Mouse (Mus musculus) testis, postnatal 14 days (tissue): ENCODE measurements at regions not wholly inside any gene's neighbourhood (a gene's known extent, or its start where the extent isn't known, plus 50 kb on each side); places are given as distances from the start of the nearest gene placed in this dataset.
A peak's percentile ranks its signal among the peaks of the same experiment; 100 is the strongest.

Experiments
- DNase-seq: peaks from one replicate; pipeline ENCODE4 v3.0.0; 2021; ENCODE audit warnings: low spot score

DNA sequence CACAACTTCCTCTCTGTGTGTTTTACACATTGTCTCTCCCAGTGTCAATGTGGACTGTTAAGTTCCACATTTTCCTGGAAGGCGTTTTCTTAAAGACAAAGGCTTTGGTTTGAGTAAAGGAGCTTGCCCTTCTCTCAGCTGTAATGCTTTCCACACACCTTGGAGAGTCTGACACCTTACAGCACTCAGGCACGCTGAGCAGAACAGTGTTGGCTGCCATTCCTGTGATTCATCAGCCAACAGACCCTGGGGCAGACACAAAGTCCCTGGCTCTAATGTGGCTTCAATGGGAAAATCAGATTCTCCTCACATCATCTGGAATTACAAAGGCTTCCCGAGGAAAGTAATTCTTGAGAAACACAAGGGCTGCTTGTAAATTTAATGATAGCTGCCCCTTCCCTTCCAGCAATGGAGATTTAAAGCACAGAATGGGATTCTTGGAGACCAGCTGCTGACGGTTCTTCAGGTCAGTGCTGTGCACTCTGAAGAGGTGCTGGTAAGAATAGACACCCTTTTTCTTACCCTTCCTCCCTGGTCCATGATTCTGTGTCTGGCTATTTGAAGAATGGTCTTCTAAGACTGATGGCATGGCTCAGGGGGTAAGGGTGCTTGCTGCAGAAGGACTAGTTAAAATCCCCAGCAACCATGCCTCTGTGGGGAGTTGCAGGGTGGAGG is 468.4 kb upstream of the Nr2f2 start:
- no peak for DNase-seq

- no peak for DNase-seq
Observed at GRCm38 (mm10) chr7:70828486-70829195, 462.1 kb upstream of the Nr2f2 start.

GRCm38 (mm10) chr7:70826074-70826473 is 459.5 kb upstream of the Nr2f2 start:
- no peak for DNase-seq

DNA sequence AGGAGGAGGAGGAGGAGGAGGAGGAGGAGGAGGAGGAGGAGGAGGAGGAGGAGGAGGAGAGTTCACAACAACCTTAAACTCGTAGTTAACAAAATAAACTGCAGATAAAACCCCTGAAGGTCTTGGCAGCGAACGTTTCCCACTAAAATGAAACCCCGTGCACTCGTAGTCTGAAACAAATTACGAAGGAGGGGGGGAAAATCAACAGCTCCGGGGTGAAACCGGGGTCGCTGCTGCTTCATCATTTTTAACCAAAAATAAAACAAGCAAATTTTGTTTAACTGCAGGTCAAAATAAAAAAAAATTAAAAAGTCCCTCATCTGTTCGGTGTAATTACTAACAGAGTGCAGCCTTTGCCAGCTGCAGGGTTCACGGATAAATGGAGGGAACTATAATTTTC is 456.5 kb upstream of the Nr2f2 start:
- no peak for DNase-seq

- DNase-seq, result peak; percentile 31
Observed at GRCm38 (mm10) chr7:70822310-70822821, 455.8 kb upstream of the Nr2f2 start.

DNA sequence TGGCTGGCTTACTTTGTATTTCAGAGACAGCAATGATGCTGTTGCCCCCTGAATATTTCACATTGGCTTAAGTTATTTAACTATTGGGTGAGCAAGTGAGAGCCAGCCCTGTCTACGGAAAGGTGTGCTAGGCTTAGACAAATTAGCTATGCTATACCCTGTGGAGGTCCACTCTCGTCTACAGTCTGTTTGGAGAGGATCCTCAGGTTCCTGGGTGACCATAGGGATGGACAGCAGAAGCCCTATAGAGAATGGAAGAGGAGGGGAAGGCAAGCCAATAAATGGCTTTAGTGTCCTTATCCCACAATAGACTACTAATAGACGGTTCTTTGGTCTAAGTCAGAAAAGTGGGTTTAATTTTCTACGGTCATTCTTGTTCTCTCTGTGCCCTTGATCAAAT is 455.3 kb upstream of the Nr2f2 start:
- DNase-seq, result no peak

DNA sequence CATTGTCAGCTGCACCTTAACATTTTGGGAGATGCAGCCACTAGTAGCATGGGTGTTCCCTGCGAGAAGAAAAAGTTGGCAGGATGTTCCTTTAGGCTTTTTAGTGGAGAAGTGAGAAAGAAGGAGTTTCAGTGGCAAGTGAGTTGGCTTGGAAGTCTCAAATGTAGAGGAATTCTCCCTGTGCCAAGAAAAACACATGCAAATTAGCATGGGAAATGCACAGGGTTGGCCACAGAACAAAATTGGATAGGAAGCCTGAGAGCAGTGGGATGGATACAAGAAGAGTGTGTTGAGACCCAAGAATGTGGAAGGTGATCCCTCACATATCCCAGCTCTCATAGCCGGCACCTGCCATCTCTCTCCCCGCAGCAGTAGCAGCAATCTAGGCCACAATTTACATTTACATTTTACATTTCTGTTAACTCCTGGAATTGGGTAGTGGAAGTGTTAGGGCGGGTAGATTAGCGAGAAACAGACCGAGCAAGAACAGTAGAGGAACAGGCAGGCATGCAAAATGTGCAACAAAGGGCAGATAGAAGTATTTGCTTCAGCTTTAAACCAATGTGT is 450.9 kb upstream of the Nr2f2 start:
- DNase-seq, result no peak

DNA sequence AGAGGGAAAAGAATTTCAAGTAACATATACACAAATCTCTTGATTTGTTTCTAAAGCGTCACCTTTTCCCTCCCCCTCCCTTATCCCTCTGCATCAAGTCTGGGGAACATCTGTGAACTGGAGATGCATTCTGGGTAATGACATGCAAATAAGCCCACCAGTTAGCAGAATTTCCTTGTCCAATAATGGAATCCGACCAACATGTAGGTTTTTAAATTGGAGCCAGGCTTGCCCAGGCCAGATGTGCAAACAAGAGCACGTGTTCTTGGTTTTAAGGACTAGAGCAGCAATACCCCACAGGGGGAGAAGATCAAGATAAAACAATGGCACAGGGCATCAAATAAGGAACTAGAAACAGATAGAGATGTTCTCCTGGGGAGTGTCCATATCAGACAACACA is 447.9 kb upstream of the Nr2f2 start:
- DNase-seq, result no peak

DNA sequence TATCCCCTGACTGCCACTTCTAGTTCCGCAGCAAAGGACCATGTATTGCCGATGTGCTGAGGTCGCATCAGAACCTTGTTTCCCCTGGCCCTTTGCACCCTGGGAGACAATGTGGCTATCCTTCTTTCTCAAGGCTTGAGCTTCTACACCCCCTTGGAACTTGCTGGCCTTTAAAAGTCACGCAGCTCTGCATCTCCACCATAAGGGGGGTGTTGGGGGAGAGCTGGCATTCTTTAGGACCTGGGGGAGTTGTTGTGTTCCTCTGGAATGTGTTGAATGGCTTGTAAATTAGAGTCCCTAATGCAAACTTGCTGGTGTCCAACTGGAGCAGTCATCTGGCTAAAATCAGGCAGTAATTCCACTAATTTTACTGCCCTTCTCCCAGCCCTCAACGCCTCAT is 446.6 kb upstream of the Nr2f2 start:
- no peak for DNase-seq

- no peak for DNase-seq
Observed at GRCm38 (mm10) chr7:70810411-70811090, 444.0 kb upstream of the Nr2f2 start.

- DNase-seq, result no peak
Observed at GRCm38 (mm10) chr7:70804281-70804680, 437.7 kb upstream of the Nr2f2 start.

DNA sequence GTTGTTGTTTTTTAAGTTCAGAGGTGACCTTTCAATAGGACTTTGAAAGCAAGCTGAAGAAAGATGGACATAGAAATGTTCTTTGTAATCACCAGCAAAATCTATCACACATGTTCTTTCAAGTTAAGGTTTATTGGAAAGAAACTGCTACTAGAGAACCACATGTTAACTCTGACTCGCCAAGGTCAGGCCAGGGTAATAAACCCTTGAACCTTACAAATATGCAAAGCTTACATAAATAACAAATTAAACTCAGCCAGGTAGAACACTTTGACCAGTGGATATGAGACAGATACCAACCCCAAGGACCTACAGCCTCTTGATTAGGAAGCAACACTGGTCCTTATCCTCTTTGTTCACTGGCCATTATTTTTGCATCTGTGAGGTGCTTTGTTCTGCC is 433.4 kb upstream of the Nr2f2 start:
- DNase-seq, result no peak

DNA sequence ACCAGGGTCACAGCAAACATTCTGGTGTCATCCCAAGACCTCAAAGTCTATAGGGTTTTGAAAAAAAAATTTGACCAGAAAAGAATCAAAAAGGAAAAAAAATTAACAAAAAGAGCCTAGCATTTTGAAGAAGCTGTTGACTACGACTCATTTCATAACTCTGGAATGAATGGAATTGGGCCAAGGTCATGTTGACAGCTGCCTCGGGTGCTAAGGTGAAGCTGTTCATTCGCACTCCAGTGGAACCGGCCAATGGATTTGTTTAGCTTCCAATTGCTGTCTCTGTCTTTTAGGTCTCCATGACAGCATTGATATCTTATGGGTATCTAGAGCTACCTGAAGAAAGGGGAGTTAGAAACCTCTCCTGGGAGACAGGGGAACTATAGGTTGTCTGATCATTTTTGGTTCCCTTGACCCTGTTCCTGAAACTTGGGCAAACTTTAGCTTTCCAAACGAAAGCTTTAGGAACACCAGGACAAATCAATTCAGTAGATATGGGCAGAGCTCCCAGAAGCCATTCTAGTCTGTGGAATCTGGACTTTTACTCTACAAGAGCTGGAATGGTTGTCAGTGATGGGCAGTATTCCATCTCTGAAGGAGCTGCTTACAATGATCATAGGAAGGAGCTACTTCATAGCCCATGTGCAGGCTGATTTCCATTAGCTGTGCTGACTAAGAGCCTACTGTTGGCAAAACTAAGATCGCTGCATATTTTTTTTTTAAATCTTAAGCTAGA is 432.7 kb upstream of the Nr2f2 start:
- no peak for DNase-seq

DNA sequence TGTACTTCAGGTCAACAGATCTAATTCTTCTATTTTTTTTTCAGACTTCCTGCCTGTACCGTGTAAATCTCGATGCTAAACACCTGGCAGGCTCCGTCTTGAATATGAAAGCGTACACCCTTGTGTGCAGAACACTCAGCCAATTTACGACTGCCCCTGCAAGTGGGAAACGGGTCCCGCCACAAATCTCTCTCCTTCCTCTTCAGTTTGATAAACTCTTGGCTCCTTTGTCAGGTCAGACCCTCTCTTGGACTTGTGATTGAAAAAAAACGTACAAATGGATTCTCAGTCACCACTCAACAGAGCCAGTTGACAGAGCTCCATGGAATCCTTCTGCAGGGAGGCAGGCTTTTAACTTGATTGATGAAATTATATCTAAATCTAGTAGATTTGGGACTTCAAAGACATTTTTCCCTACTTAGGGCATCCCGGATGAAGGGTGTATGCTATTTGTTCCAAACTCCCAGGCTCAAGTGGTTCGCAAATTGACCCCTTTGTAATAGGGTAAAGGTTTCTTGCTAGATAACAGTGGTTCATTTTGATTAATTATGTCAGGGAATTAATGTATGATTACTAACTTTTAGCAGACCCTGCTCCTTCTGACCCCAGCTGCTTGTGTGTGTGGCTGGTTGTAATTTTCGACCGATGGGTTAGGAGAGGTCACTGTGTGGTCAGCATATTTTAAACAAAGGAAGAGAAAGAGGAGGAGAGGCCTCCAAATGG is 429.7 kb upstream of the Nr2f2 start:
- DNase-seq, result no peak

DNA sequence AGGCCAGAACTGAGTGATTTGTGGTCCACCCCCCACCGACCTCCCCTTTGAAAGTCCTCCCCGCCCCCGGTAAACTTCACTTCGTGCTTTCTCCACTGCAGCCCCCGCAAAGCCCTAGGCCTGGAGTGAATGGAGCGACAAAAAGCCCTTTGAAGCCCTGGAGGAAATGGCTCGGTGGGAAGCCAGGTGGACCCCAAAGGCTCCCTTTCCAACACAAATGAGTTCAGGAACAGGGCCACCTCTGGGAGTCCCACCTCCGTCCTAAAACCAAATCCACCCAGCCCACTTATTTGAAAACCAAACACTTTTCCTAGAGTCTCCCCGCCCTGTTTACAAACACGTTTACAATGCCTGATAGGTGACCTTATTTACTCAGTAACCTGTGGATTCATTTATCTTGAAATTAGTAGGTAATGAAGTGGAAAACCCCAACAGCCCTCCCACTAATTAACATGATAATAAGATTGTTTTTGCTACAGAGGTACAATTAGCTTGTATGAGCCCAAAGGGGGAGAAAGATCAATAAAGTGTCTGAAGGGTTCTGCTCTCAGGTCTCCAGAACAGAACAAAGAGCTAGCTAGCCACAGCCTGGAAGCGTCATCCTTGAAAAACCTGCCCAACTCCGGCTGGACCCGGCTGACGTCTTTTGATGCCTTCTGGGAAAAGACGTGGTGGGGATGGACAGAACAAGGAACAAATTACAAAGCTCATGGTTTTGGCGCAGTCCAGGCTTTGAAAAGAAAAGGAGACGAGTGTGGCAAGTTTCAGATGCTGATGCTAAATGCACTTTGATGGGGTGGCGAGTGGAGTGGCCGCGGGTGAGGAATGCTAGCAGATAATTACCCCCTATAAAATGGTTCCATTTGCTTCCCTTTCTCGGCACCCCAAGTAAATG is 422.6 kb upstream of the Nr2f2 start:
- DNase-seq, result no peak

- DNase-seq, result no peak
Observed at GRCm38 (mm10) chr7:70787966-70788365, 421.4 kb upstream of the Nr2f2 start.

DNA sequence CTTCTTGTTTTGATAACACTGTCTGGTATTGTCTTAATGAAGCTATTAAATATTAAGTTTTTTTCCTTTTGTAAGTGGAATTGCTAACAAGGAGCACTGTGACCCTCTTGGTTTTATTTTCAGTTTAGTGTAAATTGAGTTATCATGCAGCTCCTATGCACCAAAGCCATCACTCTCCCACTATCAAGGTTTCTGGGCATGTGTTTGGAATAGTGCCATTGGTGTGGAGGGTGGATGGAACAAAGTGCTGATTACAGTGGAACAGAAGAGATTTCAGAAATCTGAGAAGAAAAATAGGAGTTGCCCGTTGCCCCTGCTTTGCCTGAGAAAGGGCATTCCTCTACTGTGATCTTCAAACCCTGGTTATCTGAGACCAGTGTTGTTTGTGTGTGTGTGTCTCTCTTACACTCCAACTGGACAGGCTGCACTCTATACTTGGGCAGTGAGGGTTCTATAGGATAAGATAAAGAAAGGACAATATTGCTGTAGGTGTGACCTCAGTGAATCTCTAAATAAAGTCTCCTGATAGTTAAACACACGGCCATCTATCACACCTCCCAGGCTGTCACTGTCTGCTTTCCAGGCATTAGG is 414.3 kb upstream of the Nr2f2 start:
- no peak for DNase-seq

GRCm38 (mm10) chr7:70777763-70778162 is 411.2 kb upstream of the Nr2f2 start:
- no peak for DNase-seq

- no peak for DNase-seq
Observed at GRCm38 (mm10) chr7:70769655-70770054, 403.1 kb upstream of the Nr2f2 start.

DNA sequence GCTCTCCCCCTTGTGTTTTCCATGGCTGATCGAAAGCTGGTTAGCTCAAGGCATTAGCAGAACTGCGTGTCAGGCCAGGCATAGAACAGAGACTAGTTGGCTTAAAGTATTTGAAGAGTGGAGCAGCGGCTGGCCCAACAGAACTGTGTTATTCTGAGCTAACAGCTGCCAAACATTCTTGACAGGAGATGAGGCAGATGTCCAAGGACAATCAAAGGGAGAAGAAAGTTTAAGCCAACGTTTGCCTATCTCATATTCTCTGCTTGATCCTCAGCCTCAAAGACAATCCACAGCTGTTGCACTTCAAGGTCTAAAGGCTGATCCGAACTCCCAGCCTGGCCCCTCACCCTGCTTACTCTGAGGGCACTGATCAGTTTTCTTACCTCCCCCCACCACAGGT is 401.2 kb upstream of the Nr2f2 start:
- no peak for DNase-seq
